Mouse (Mus musculus): ENCODE measurements around the gene Gcg. TPM values are rescaled to one million over a fixed set of nuclear protein-coding genes. Genes with fewer than 3 reads are reported as not detected.

Gcg gene
- not detected in 2 replicates for polyA plus RNA-seq (2016; fragmentation: Nextera tagmentation; extraction: Ambion mirVana)

DNA sequence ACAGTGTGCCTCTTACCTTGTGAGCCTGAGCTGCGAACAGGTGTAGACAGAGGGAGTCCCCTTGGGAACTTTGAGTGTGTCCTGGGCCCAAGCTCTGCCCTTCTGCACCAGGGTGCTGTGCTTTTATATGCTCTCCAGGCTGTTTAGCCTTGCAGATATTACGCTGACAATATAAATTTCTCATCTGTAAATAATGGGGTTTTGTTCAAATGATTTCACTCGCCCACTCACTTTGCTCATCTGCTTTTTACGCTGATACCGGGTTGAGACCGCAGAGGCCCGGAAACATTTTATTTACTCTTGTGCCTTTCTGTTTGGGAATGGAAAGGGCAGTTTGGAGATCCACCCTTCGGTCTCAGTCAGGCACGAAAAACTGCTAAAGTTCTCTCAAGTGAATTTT, at the start of gene Gcg:
Gene Gcg, minus strand, starts transcription at position 101 of the 400 bp plus-strand sequence.
- no peak within 1 kb of the TSS for H3K4me3 ChIP-seq
- WGBS, result 91% methylated on average over 9 of the region's 9 CpGs
- no peak within 1 kb of the TSS for H3K27ac ChIP-seq
- H3K4me1 ChIP-seq, result no peaks in the 10 kb centered on the region
- H3K36me3 ChIP-seq (replicated peaks), result no peaks in the 10 kb centered on the region
- no peak for DNase-seq (ENCODE audit: extremely low spot score, low spot score)
- no peaks in the 10 kb centered on the region for H3K9me3 ChIP-seq
- H3K27me3 ChIP-seq (ENCODE audit: poor library complexity, severe bottlenecking), result no peaks in the 10 kb centered on the region

DNA sequence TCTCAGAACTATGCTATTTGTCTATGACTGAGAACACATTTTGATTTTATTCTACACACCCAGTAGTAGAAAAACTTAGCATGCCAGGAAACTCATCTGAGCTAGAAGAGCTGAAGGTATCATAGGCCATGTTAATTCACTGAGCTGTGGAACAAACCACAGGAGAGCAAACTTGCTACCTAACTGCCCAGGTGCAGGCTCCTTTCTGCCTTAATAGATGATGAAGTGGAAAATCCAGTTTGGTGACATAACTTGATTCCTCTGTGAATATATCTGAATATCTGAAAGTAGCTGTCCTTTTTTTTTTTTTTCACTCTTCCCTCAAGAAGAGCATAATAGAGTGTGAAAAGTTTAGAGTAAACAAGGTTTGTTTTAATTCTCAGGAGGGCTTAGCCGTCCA, 47.6 kb upstream of the Gcg start:
- Histone ChIP-seq H3K4me1 (no peaks in the 10 kb centered on the region), H3K36me3 (replicated peaks) (no peaks in the 10 kb centered on the region), H3K9me3 (no peaks in the 10 kb centered on the region), H3K4me3 (no peak overlapping the region), H3K27ac (no peak overlapping the region), H3K27me3 (ENCODE audit: poor library complexity, severe bottlenecking) (no peaks in the 10 kb centered on the region)
- no peak for DNase-seq (ENCODE audit: extremely low spot score, low spot score)
- 76% methylated on average over 1 of the region's 1 CpGs for WGBS

DNA sequence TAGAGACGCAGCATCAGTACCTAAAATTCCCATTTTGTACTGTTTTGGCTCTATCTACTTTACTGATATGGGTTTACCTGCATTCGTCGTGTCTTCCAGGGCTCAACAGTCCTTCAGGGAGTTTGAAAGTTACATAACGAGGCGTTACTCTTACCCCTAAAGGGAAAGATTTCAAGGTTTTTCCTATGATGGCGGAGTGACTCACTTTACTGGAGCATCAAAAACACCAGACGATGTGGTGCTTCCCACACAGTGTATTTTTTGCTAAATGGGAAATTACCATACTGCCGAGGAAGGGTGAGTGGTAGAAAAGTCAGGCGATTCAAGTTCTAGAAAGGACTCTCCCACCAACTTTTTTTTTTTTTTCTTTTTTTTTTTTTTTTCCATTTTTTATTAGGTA, 42.9 kb upstream of the Gcg start:
- DNase-seq (ENCODE audit: extremely low spot score, low spot score), result no peak
- 91% methylated on average over 9 of the region's 9 CpGs for WGBS
- Histone ChIP-seq H3K36me3 (replicated peaks) (no peaks in the 10 kb centered on the region), H3K4me3 (no peak overlapping the region), H3K27me3 (ENCODE audit: poor library complexity, severe bottlenecking) (no peaks in the 10 kb centered on the region), H3K9me3 (no peaks in the 10 kb centered on the region), H3K4me1 (no peaks in the 10 kb centered on the region), H3K27ac (no peak overlapping the region)

DNA sequence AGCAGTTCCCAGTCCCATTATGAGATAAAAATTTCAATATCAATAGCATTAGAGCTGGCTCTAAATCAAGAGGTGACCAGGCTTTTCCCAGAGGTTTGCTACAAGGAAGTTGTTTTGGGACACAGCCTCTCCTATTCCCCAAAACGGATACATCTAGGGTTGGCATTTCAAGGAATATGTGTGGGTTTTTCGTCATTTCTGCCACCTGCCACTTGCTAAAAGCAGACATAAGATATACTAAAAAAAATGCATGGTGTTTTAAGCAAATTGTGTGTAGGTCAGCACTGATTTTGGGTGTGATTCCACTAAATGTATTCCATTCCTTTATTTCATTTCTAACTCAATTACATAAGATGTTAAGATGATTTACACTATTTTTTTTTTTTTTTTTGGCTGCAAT, 34.3 kb upstream of the Gcg start:
- no peaks in the 10 kb centered on the region for H3K36me3 ChIP-seq (replicated peaks)
- no peak overlapping the region for H3K4me3 ChIP-seq
- no peak overlapping the region for H3K27ac ChIP-seq
- H3K9me3 ChIP-seq, result no peaks in the 10 kb centered on the region
- no peaks in the 10 kb centered on the region for H3K4me1 ChIP-seq
- 81% methylated on average over 2 of the region's 2 CpGs for WGBS
- no peak for DNase-seq (ENCODE audit: extremely low spot score, low spot score)
- H3K27me3 ChIP-seq (ENCODE audit: poor library complexity, severe bottlenecking), result no peaks in the 10 kb centered on the region

DNA sequence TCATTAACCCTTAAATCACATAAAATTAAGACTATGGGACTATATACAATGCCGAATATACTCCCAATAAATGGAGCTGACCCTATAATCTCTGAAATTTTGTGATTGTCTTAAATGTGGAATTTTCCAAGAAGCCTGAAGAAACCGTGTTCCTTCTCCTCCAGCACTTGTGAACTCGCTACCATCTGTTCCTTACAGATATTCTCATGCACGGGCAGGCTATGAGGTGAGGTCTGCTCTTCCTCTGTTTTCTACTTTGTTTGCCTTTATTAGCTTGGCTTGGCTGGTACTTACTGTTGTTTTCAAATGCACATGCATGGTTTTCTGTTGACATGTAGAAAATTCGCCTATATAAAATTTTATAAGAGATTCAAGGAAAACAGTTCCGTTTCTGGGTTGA, 31.0 kb upstream of the Gcg start:
- no peaks in the 10 kb centered on the region for H3K4me1 ChIP-seq
- DNase-seq (ENCODE audit: extremely low spot score, low spot score), result no peak
- H3K27me3 ChIP-seq (ENCODE audit: poor library complexity, severe bottlenecking), result no peaks in the 10 kb centered on the region
- H3K4me3 ChIP-seq, result no peak overlapping the region
- no peak overlapping the region for H3K27ac ChIP-seq
- H3K36me3 ChIP-seq (replicated peaks), result no peaks in the 10 kb centered on the region
- no peaks in the 10 kb centered on the region for H3K9me3 ChIP-seq
- 91% methylated on average over 6 of the region's 6 CpGs for WGBS

DNA sequence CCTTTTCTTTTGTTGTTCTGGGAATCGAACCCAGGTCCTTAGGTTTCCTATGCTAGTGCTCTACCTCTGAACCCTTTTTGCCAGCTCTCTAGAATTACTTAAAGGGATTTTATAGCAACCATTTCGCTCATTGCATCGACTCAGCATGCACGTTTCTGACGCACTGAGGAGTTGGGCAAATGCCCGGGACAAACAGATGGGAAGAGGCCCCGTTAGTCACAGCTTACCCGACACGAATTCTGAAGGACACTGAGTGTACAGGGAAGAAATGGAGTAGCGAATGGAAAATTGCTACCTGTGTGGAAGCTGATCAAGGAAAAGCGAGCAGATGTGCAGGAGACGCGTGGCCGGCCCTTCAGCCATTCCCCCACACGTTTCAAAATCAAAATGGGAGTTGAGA, 30.0 kb upstream of the Gcg start:
- Histone ChIP-seq H3K4me1 (no peaks in the 10 kb centered on the region), H3K27me3 (ENCODE audit: poor library complexity, severe bottlenecking) (no peaks in the 10 kb centered on the region), H3K4me3 (no peak overlapping the region), H3K9me3 (no peaks in the 10 kb centered on the region), H3K36me3 (replicated peaks) (no peaks in the 10 kb centered on the region), H3K27ac (no peak overlapping the region)
- WGBS, result 91% methylated on average over 15 of the region's 15 CpGs
- DNase-seq (ENCODE audit: extremely low spot score, low spot score), result no peak

DNA sequence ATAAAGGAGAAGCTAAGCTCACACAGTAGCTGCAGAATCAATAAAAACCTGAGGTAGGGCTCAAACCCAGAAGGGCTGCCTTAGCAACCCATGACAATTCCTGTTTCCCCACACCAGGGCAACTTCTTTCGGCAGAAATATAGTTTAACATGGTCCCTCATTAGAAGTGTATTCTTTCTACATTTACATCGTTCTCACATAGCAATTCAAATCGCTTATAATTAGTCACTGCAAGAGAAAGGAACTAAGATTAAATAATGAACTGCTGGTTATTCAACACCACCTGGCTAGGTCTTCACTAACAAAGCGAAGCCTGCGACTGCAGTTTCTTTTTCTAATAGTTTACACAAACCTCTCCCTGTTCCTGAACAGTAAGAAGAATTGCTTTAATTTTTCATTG, 23.7 kb upstream of the Gcg start:
- Histone ChIP-seq H3K27me3 (ENCODE audit: poor library complexity, severe bottlenecking) (no peaks in the 10 kb centered on the region), H3K4me1 (peaks cover 13% of the 10 kb centered on the region), H3K9me3 (no peaks in the 10 kb centered on the region), H3K36me3 (replicated peaks) (no peaks in the 10 kb centered on the region), H3K27ac (no peak overlapping the region), H3K4me3 (no peak overlapping the region)
- 87% methylated on average over 5 of the region's 5 CpGs for WGBS
- DNase-seq (ENCODE audit: extremely low spot score, low spot score), result no peak

DNA sequence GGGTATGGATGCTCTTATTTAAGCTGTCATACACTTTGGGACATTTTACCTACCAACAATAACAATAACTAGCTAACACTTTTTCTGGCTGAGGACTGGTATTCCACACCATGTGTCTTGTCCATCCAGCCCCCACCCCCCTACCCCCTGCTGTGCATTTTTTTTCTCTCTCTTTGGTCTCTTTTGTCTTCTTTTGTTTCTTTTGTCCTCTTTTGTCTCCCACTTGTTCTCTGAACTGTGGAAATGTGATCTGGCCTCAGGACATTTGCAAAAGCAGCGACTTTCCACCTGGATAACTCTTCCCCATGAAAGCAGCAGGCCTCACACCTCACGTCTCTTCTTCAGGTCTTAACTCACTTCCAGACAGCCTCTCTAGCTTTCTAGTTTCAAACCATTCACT, 23.0 kb upstream of the Gcg start:
- Histone ChIP-seq H3K4me3 (no peak overlapping the region), H3K27ac (no peak overlapping the region), H3K9me3 (no peaks in the 10 kb centered on the region), H3K36me3 (replicated peaks) (no peaks in the 10 kb centered on the region), H3K4me1 (peaks cover 13% of the 10 kb centered on the region), H3K27me3 (ENCODE audit: poor library complexity, severe bottlenecking) (no peaks in the 10 kb centered on the region)
- 23% methylated on average over 2 of the region's 2 CpGs for WGBS
- no peak for DNase-seq (ENCODE audit: extremely low spot score, low spot score)

DNA sequence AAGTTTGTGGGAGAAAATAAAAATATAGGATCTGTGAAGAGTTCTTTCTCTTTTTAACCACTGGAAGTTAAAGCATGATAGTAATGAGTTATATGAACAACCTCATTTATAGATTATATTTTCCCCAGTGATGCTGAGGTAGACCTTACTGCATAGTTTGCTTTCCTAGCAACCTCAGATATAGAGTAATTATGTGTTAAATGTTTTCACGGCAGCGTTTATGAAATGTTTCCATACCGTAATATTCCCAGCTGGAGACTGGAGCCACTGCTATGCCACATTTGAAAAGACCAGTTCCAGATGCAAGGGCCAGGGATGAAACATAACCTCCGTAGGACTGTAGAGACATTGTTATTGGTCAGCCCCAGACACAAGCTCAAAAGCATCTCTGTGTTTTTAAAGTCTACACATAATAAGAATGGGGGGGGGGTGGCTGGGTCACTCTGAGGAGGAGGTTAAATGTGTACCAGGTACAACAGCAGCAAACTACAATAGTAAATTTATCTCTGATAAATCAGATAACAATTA, 20.9 kb upstream of the Gcg start:
- 91% methylated on average over 4 of the region's 4 CpGs for WGBS

DNA sequence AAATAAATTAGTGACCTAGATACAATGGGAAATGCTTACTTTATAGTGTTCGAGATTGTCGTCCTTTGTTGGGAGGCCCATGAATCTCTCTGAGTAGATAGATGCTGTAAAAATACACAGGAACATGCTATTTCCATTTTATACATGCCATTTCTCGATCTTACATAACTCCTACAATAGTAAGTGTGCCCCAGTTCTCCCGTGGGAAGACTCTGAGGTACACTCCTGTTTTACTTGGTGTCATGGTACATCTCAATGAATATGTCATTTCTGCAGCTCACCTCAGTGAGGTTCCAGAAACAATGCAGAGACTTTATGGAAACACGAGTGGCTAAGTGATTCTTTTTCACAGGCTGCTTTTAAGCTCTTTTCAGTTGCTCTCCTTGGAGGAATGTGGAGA, 19.9 kb upstream of the Gcg start:
- H3K9me3 ChIP-seq, result no peaks in the 10 kb centered on the region
- no peak for DNase-seq (ENCODE audit: extremely low spot score, low spot score)
- no peak overlapping the region for H3K27ac ChIP-seq
- no peaks in the 10 kb centered on the region for H3K27me3 ChIP-seq (ENCODE audit: poor library complexity, severe bottlenecking)
- H3K4me1 ChIP-seq, result peaks cover 13% of the 10 kb centered on the region
- H3K36me3 ChIP-seq (replicated peaks), result no peaks in the 10 kb centered on the region
- H3K4me3 ChIP-seq, result no peak overlapping the region
- whole genome bisulfite sequencing, result 86% methylated on average over 5 of the region's 5 CpGs

More for the DNA sequence above, 20.9 kb upstream of the Gcg start:
- no peaks in the 10 kb centered on the region for H3K27me3 ChIP-seq (ENCODE audit: poor library complexity, severe bottlenecking)
- no peaks in the 10 kb centered on the region for H3K36me3 ChIP-seq (replicated peaks)
- no peak overlapping the region for H3K4me3 ChIP-seq
- H3K4me1 ChIP-seq, result peaks cover 13% of the 10 kb centered on the region
- no peak overlapping the region for H3K27ac ChIP-seq
- no peaks in the 10 kb centered on the region for H3K9me3 ChIP-seq
- no peak for DNase-seq (ENCODE audit: extremely low spot score, low spot score)

DNA sequence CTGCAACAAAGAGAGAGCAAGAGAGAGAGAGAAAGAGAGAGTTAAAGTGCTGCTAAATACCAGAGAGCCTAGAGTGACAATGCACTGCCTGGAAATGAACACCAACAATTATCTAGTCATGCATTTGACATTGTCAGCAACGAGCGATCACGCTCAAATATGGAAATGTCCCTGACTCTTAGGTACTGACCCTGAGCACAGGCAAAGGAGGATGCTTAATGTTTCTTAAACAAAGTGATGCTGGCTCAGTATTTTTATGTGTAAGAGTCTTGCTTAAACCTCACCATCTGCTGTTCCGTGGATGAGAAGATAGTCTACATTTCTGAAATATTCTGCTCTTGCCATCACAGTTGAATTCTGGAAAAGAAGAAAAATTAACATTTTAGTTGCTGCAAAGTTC, 19.1 kb upstream of the Gcg start:
- 88% methylated on average over 4 of the region's 4 CpGs for WGBS
- Histone ChIP-seq H3K27ac (no peak overlapping the region), H3K4me1 (peaks cover 19% of the 10 kb centered on the region), H3K9me3 (no peaks in the 10 kb centered on the region), H3K4me3 (no peak overlapping the region), H3K27me3 (ENCODE audit: poor library complexity, severe bottlenecking) (no peaks in the 10 kb centered on the region), H3K36me3 (replicated peaks) (no peaks in the 10 kb centered on the region)
- no peak for DNase-seq (ENCODE audit: extremely low spot score, low spot score)

DNA sequence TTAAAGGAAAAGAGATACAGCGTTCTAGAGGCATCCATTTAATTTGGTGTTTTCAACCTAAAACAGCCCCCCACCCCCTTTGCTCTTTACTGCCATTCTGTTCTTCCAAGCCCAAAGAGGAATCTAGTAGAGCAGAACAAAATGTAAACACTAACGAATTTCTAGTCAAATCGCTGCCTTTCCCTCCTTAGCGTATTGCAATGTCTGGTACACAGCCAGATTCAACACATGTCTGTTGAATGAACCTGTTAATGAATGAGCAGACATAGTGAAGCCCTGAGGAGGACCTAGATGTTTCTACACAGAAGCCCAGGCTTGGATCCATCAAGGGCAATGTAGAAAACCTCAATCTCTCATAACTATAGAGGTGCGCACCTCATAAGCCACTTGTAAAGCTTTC, 15.4 kb upstream of the Gcg start:
- H3K27me3 ChIP-seq (ENCODE audit: poor library complexity, severe bottlenecking), result no peaks in the 10 kb centered on the region
- H3K4me3 ChIP-seq, result no peak overlapping the region
- WGBS, result 89% methylated on average over 5 of the region's 5 CpGs
- no peak for DNase-seq (ENCODE audit: extremely low spot score, low spot score)
- H3K4me1 ChIP-seq, result peaks cover 9% of the 10 kb centered on the region
- H3K27ac ChIP-seq, result no peak overlapping the region
- no peaks in the 10 kb centered on the region for H3K36me3 ChIP-seq (replicated peaks)
- no peaks in the 10 kb centered on the region for H3K9me3 ChIP-seq

DNA sequence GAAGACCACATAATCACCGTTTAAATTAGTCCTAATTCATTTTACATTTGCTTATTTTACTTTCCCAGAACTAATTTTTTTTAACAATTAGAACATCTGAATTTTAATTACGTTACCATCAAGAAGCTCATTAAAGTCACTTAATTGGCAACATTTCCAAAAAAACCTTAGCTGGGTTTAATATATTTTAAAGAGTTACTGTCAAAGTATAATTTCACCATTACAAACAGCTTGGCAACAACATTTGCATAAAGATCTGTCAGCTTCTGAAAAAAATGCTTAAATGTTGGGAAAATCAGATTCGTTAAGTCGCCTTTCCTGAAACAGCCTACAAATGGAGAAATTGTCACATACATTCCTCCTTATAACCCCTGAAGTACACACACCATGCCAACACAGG, 14.6 kb upstream of the Gcg start:
- no peak for DNase-seq (ENCODE audit: extremely low spot score, low spot score)
- Histone ChIP-seq H3K4me3 (no peak overlapping the region), H3K27me3 (ENCODE audit: poor library complexity, severe bottlenecking) (no peaks in the 10 kb centered on the region), H3K36me3 (replicated peaks) (no peaks in the 10 kb centered on the region), H3K4me1 (peaks cover 9% of the 10 kb centered on the region), H3K9me3 (no peaks in the 10 kb centered on the region), H3K27ac (no peak overlapping the region)
- 82% methylated on average over 4 of the region's 4 CpGs for WGBS

DNA sequence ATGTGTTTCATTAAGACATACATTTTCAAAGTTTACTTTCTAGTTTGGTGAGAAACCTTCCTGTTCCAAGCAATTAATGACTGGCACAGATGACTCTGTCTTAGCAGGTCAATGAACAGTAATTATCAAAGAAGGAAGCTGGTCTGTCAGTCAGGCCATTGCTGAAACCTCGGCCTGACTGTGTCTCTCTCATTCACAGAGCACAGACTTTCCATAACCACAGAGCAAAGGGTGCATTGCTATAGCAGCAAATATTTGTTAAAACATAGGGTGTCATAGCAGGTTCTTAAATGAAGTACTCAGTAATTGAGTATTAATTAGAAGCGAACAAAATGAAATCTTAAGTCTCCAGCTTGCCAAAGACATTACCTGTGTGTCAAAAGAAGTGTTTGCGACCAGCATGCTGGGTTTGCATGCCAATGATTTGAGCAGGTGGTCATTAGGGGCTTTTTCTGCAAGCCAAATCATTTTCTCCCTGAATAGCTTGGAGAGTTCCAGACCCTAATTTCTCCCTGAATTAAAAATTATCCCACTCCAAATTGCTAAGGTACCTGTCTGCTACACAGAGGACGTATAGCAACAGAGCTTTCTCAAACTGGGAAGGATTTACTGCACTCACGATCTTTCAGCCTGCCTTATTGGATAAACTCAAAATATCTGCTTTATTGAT, 14.0 kb upstream of the Gcg start:
- Histone ChIP-seq H3K27me3 (ENCODE audit: poor library complexity, severe bottlenecking) (no peaks in the 10 kb centered on the region), H3K27ac (no peak overlapping the region), H3K4me3 (no peak overlapping the region), H3K4me1 (peaks cover 9% of the 10 kb centered on the region), H3K36me3 (replicated peaks) (no peaks in the 10 kb centered on the region), H3K9me3 (no peaks in the 10 kb centered on the region)
- WGBS, result 58% methylated on average over 5 of the region's 5 CpGs
- no peak for DNase-seq (ENCODE audit: extremely low spot score, low spot score)

Measured in forebrain, embryonic 10.5 days (tissue).